Comparison of ENCODE assay signal across 13 mouse cellular contexts in genomic region chr15:67364099-67364756, GRCm38 (mm10).
DNase-seq lines count a peak whose midpoint lies in the region; ATAC-seq and TF ChIP-seq lines count a peak whose summit lies in the region.
"Had no signal": no experiment of that assay in that cellular context is flagged by ENCODE, and none has a peak within 500 bp of the region (broad histone marks: within the 10 kb centered on the region; RNA-seq: fewer than 3 reads in every experiment).

No protein-coding gene starts in this region.

- in situ Hi-C loops in Patski (cut with MboI; ENCODE audit: low pct_unique_long_range_greater_than_20kb): loop anchor here (5.0 kb wide), 1 partner anchor 137 kb away; no protein-coding TSS in a partner anchor

- peaks cover 7% of the 10 kb centered on the region for H3K4me1 ChIP-seq in kidney, embryonic 14.5 days (ENCODE audit: control insufficient read depth, insufficient read depth, low read length)
- peaks cover 27% of the 10 kb centered on the region for H3K4me1 ChIP-seq in limb, embryonic 13.5 days

- POLR2A ChIA-PET in Patski (lab: Charles Lee): no interaction called here

- no peaks in the 10 kb centered on the region for H3K27me3 ChIP-seq in kidney, embryonic 14.5 days (ENCODE audit: control insufficient read depth, insufficient read depth, low read length)
- H3K27me3 ChIP-seq in Patski: no peaks in the 10 kb centered on the region
- no peaks in the 10 kb centered on the region for H3K27me3 ChIP-seq in limb, embryonic 13.5 days
- H3K27me3 ChIP-seq: heart, embryonic 13.5 days; limb, embryonic 15.5 days; neural tube, embryonic 13.5 days had no signal

- H3K36me3 ChIP-seq in kidney, embryonic 14.5 days (ENCODE audit: control insufficient read depth, insufficient read depth, low read length): no peaks in the 10 kb centered on the region
- no peaks in the 10 kb centered on the region for H3K36me3 ChIP-seq in limb, embryonic 13.5 days
- H3K36me3 ChIP-seq: G1E; heart, embryonic 13.5 days; limb, embryonic 15.5 days; neural tube, embryonic 13.5 days had no signal

- peak; percentile 49 for DNase-seq in kidney, postnatal 10 days
- DNase-seq in Patski (ENCODE audit: low read depth, low spot score): peak; percentile 98
- DNase-seq in embryo, embryonic 11.5 days (ENCODE audit: low read depth, low spot score): peak; percentile 20
- DNase-seq in spleen, postnatal 4 days (ENCODE audit: low spot score in 2 of 2): no peak
- DNase-seq in left cerebral cortex, adult 11 months (ENCODE audit: low spot score): no peak
- DNase-seq in right cerebral cortex, postnatal 14 days: no peak
- DNase-seq: cerebellum, adult 9-11 months had no signal

- 67% methylated on average over 4 of the region's 4 CpGs for WGBS in kidney, embryonic 14.5 days
- WGBS in limb, embryonic 13.5 days: 58% methylated on average over 4 of the region's 4 CpGs

- H3K4me2 ChIP-seq in kidney, embryonic 14.5 days (replicated peaks; ENCODE audit: low read depth, low read length): no peak overlapping the region
- H3K4me2 ChIP-seq in limb, embryonic 13.5 days (replicated peaks): no peak overlapping the region
- H3K4me2 ChIP-seq: heart, embryonic 13.5 days; limb, embryonic 15.5 days; neural tube, embryonic 13.5 days had no signal

- no peak overlapping the region for H3K4me3 ChIP-seq in kidney, embryonic 14.5 days (ENCODE audit: low read length)
- no peak overlapping the region for H3K4me3 ChIP-seq in limb, embryonic 13.5 days
- H3K4me3 ChIP-seq: heart, embryonic 13.5 days; limb, embryonic 15.5 days; neural tube, embryonic 13.5 days had no signal

- no peak for TF ChIP-seq CTCF in Patski (IDR thresholded peaks at IDR 0.05)

- CTCF ChIA-PET in Patski (lab: Charles Lee): no interaction called here

- no peaks in the 10 kb centered on the region for H3K9me3 ChIP-seq in kidney, embryonic 14.5 days (ENCODE audit: control insufficient read depth, low read length)
- H3K9me3 ChIP-seq in limb, embryonic 13.5 days: no peaks in the 10 kb centered on the region
- H3K9me3 ChIP-seq: G1E; heart, embryonic 13.5 days; limb, embryonic 15.5 days; neural tube, embryonic 13.5 days had no signal

- no peak overlapping the region for H3K27ac ChIP-seq in kidney, embryonic 14.5 days (ENCODE audit: low read depth, low read length)
- no peak overlapping the region; the same call in 1 of the 2 replicates for H3K27ac ChIP-seq in limb, embryonic 13.5 days
- H3K27ac ChIP-seq: heart, embryonic 13.5 days; limb, embryonic 15.5 days; neural tube, embryonic 13.5 days had no signal

- H3K9ac ChIP-seq in kidney, embryonic 14.5 days (ENCODE audit: low read depth, low read length): no peak overlapping the region
- no peak overlapping the region for H3K9ac ChIP-seq in limb, embryonic 13.5 days
- H3K9ac ChIP-seq: heart, embryonic 13.5 days; limb, embryonic 15.5 days; neural tube, embryonic 13.5 days had no signal

- ATAC-seq in kidney, embryonic 14.5 days (ENCODE audit: low FRiP score, low TSS enrichment): no peak; the same call in 1 of the 2 replicates
- peak; percentile 61 for ATAC-seq in Patski
- ATAC-seq in limb, embryonic 13.5 days (ENCODE audit: low FRiP score, low read depth): peak; percentile 31; the same call in 1 of the 2 replicates

Comparison
In these comparisons a context has a peak if more than half of its experiments do, and no peak if none do; other contexts are left out.
1. DNase-seq: peak in kidney, postnatal 10 days (single experiment), Patski (single experiment) and embryo, embryonic 11.5 days (single experiment); none in spleen, postnatal 4 days (0 of 2), left cerebral cortex, adult 11 months (single experiment) and right cerebral cortex, postnatal 14 days (single experiment).